ENCODE assay signal across 16 mouse cellular contexts in genomic region chr19:15803131-15803889, GRCm38 (mm10).
DNase-seq lines count a peak whose midpoint lies in the region; ATAC-seq lines count a peak whose summit lies in the region.
"Had no signal": no experiment of that assay in that cellular context is flagged by ENCODE, and none has a peak within 500 bp of the region (broad histone marks: within the 10 kb centered on the region; RNA-seq: fewer than 3 reads in every experiment).

No protein-coding gene starts in this region.

- H3K9ac ChIP-seq in embryonic facial prominence, embryonic 11.5 days (replicated peaks; ENCODE audit: low read length) = no peak overlapping the region
- no peak overlapping the region for H3K9ac ChIP-seq in hindbrain, embryonic 13.5 days
- H3K9ac ChIP-seq: embryonic facial prominence, embryonic 15.5 days; lung, embryonic 14.5 days had no signal

- DNase-seq in layer of hippocampus, adult 9-11 months = peak; percentile 25
- no peak for DNase-seq in layer of hippocampus, adult 11-12 months (ENCODE audit: low spot score)
- peak; percentile 53 for DNase-seq in embryonic facial prominence, embryonic 11.5 days (ENCODE audit: low spot score)
- DNase-seq in retina, embryonic 14.5 days (ENCODE audit: low spot score) = peak; percentile 84
- DNase-seq in T-cell, adult 2 months (ENCODE audit: low spot score) = no peak
- DNase-seq in urinary bladder, adult 18-20 months (ENCODE audit: low spot score in 2 of 2) = no peak
- no peak for DNase-seq in frontal cortex, postnatal 10 days (ENCODE audit: low spot score in 2 of 2)
- DNase-seq: cerebellum, adult 8-10 months; heart, adult 2 months; kidney, adult 18-20 months; kidney, postnatal 36 days; liver; lung, embryonic 14.5 days had no signal

- H3K9me3 ChIP-seq in embryonic facial prominence, embryonic 11.5 days (replicated peaks; ENCODE audit: control insufficient read depth, low read length) = no peaks in the 10 kb centered on the region
- no peaks in the 10 kb centered on the region for H3K9me3 ChIP-seq in hindbrain, embryonic 13.5 days
- H3K9me3 ChIP-seq: embryonic facial prominence, embryonic 15.5 days; G1E had no signal

- no peak overlapping the region for H3K27ac ChIP-seq in embryonic facial prominence, embryonic 11.5 days (replicated peaks; ENCODE audit: low read depth, low read length)
- peak overlapping the region; percentile 66 for H3K27ac ChIP-seq in hindbrain, embryonic 13.5 days
- H3K27ac ChIP-seq: embryonic facial prominence, embryonic 15.5 days; heart, adult 2 months had no signal

- H3K4me2 ChIP-seq in embryonic facial prominence, embryonic 11.5 days (ENCODE audit: low read depth, low read length) = no peak overlapping the region
- no peak overlapping the region for H3K4me2 ChIP-seq in hindbrain, embryonic 13.5 days
- H3K4me2 ChIP-seq: embryonic facial prominence, embryonic 15.5 days; lung, embryonic 14.5 days had no signal

- H3K4me3 ChIP-seq in embryonic facial prominence, embryonic 11.5 days (ENCODE audit: low read depth, low read length) = no peak overlapping the region
- no peak overlapping the region for H3K4me3 ChIP-seq in hindbrain, embryonic 13.5 days
- H3K4me3 ChIP-seq: embryonic facial prominence, embryonic 15.5 days; heart, adult 2 months had no signal

- peak; percentile 24; the same call in 1 of the 2 replicates for ATAC-seq in embryonic facial prominence, embryonic 11.5 days (replicated peaks; ENCODE audit: insufficient number of reproducible peaks, low FRiP score, low TSS enrichment, low read depth)
- ATAC-seq in hindbrain, embryonic 13.5 days (ENCODE audit: low FRiP score) = no peak

- WGBS in embryonic facial prominence, embryonic 11.5 days = 26% methylated on average over 8 of the region's 8 CpGs
- WGBS in hindbrain, embryonic 13.5 days = 34% methylated on average over 8 of the region's 8 CpGs

- H3K36me3 ChIP-seq in embryonic facial prominence, embryonic 11.5 days (replicated peaks; ENCODE audit: control insufficient read depth, insufficient read depth, low read depth, low read length) = no peaks in the 10 kb centered on the region
- H3K36me3 ChIP-seq in hindbrain, embryonic 13.5 days = no peaks in the 10 kb centered on the region
- H3K36me3 ChIP-seq: embryonic facial prominence, embryonic 15.5 days; G1E had no signal

- no peaks in the 10 kb centered on the region for H3K4me1 ChIP-seq in embryonic facial prominence, embryonic 11.5 days (ENCODE audit: control insufficient read depth, insufficient read depth, low read length)
- H3K4me1 ChIP-seq in hindbrain, embryonic 13.5 days (replicated peaks) = peaks cover 35% of the 10 kb centered on the region

- no peaks in the 10 kb centered on the region; the same call in 1 of the 2 replicates for H3K27me3 ChIP-seq in embryonic facial prominence, embryonic 11.5 days (ENCODE audit: control insufficient read depth, insufficient read depth, low read length)
- peaks cover 17% of the 10 kb centered on the region for H3K27me3 ChIP-seq in hindbrain, embryonic 13.5 days

Comparison
In these comparisons a context has a peak if more than half of its experiments do, and no peak if none do; other contexts are left out.
1. DNase-seq: peak in layer of hippocampus, adult 9-11 months (single experiment), embryonic facial prominence, embryonic 11.5 days (single experiment) and retina, embryonic 14.5 days (single experiment); none in layer of hippocampus, adult 11-12 months (single experiment), T-cell, adult 2 months (single experiment), urinary bladder, adult 18-20 months (0 of 2) and frontal cortex, postnatal 10 days (0 of 2).